Mouse (Mus musculus): ENCODE measurements at regions not wholly inside any gene's neighbourhood (a gene's known extent, or its start where the extent isn't known, plus 50 kb on each side); places are given as distances from the start of the nearest gene placed in this dataset.

- H3K4me1 ChIP-seq (replicated peaks) = 0 out of 2 replicates have a peak, but pooled peaks cover 4% of the 10 kb centered on the region
Observed at GRCm38 (mm10) chr1:92776353-92776752, 55.1 kb upstream of the Gpc1 start.

GRCm38 (mm10) chr1:92775908-92776307, 55.5 kb upstream of the Gpc1 start:
- Histone ChIP-seq H3K9ac (no peak overlapping the region), H3K27me3 (no peaks in the 10 kb centered on the region; the same call in 1 of the 2 replicates), H3K4me3 (replicated peaks) (no peak overlapping the region), H3K27ac (no peak overlapping the region), H3K4me1 (replicated peaks) (0 out of 2 replicates have a peak, but pooled peaks cover 4% of the 10 kb centered on the region), H3K4me2 (no peak overlapping the region), H3K9me3 (replicated peaks) (no peaks in the 10 kb centered on the region), H3K36me3 (no peaks in the 10 kb centered on the region)
- 55% methylated on average over 3 of the region's 3 CpGs for whole genome bisulfite sequencing (ENCODE audit: insufficient replicate concordance)
- ATAC-seq (ENCODE audit: low read depth) = no peak
- no peak for DNase-seq

More at GRCm38 (mm10) chr1:92776353-92776752, 55.1 kb upstream of the Gpc1 start:
- Histone ChIP-seq H3K36me3 (no peaks in the 10 kb centered on the region), H3K27me3 (no peaks in the 10 kb centered on the region; the same call in 1 of the 2 replicates), H3K9me3 (replicated peaks) (no peaks in the 10 kb centered on the region), H3K27ac (no peak overlapping the region), H3K4me2 (no peak overlapping the region), H3K4me3 (replicated peaks) (no peak overlapping the region), H3K9ac (no peak overlapping the region)
- no peak for DNase-seq
- WGBS (ENCODE audit: insufficient replicate concordance) = 61% methylated on average over 4 of the region's 4 CpGs
- ATAC-seq (ENCODE audit: low read depth) = no peak

- WGBS (ENCODE audit: insufficient replicate concordance) = 15% methylated on average over 16 of the region's 16 CpGs
- peak overlapping the region; percentile 49 for H3K4me2 ChIP-seq
- no peaks in the 10 kb centered on the region; the same call in 1 of the 2 replicates for H3K27me3 ChIP-seq
- no peaks in the 10 kb centered on the region for H3K36me3 ChIP-seq
- 0 out of 2 replicates have a peak overlapping the region, but pooled peaks have one; percentile 12 for H3K9ac ChIP-seq
- no peaks in the 10 kb centered on the region for H3K9me3 ChIP-seq (replicated peaks)
- no peak overlapping the region for H3K27ac ChIP-seq
- peak overlapping the region; percentile 23 for H3K4me3 ChIP-seq (replicated peaks)
- 0 out of 2 replicates have a peak, but pooled peaks cover 4% of the 10 kb centered on the region for H3K4me1 ChIP-seq (replicated peaks)
- ATAC-seq (ENCODE audit: low read depth) = no peak
- no peak for DNase-seq
Observed at GRCm38 (mm10) chr1:92774743-92775692, 56.4 kb upstream of the Gpc1 start.

- Histone ChIP-seq H3K9ac (no peak overlapping the region), H3K27me3 (no peaks in the 10 kb centered on the region; the same call in 1 of the 2 replicates), H3K9me3 (replicated peaks) (no peaks in the 10 kb centered on the region), H3K36me3 (no peaks in the 10 kb centered on the region), H3K4me2 (peak overlapping the region; percentile 49; the same call in 1 of the 2 replicates), H3K4me3 (replicated peaks) (no peak overlapping the region), H3K4me1 (replicated peaks) (0 out of 2 replicates have a peak, but pooled peaks cover 4% of the 10 kb centered on the region), H3K27ac (no peak overlapping the region)
- WGBS (ENCODE audit: insufficient replicate concordance) = 31% methylated on average over 3 of the region's 3 CpGs
- ATAC-seq (ENCODE audit: low read depth) (no peak), DNase-seq (no peak)
Observed at GRCm38 (mm10) chr1:92774006-92774405, 57.4 kb upstream of the Gpc1 start.

GRCm38 (mm10) chr1:92772784-92773113, 58.7 kb upstream of the Gpc1 start:
- WGBS (ENCODE audit: insufficient replicate concordance) = 57% methylated on average over 10 of the region's 10 CpGs
- H3K4me1 ChIP-seq (replicated peaks) = 0 out of 2 replicates have a peak, but pooled peaks cover 4% of the 10 kb centered on the region
- DNase-seq = no peak
- ATAC-seq (ENCODE audit: low read depth) = no peak
- H3K9me3 ChIP-seq (replicated peaks) = no peaks in the 10 kb centered on the region
- no peak overlapping the region for H3K4me2 ChIP-seq
- no peak overlapping the region for H3K9ac ChIP-seq
- no peak overlapping the region for H3K27ac ChIP-seq
- no peak overlapping the region for H3K4me3 ChIP-seq (replicated peaks)
- no peaks in the 10 kb centered on the region for H3K36me3 ChIP-seq
- H3K27me3 ChIP-seq = no peaks in the 10 kb centered on the region; the same call in 1 of the 2 replicates

GRCm38 (mm10) chr1:92772101-92772783, 59.2 kb upstream of the Gpc1 start:
- Histone ChIP-seq H3K9me3 (replicated peaks) (no peaks in the 10 kb centered on the region), H3K27me3 (no peaks in the 10 kb centered on the region; the same call in 1 of the 2 replicates), H3K4me2 (no peak overlapping the region), H3K9ac (no peak overlapping the region), H3K27ac (no peak overlapping the region), H3K36me3 (no peaks in the 10 kb centered on the region), H3K4me3 (replicated peaks) (no peak overlapping the region), H3K4me1 (replicated peaks) (0 out of 2 replicates have a peak, but pooled peaks cover 4% of the 10 kb centered on the region)
- WGBS (ENCODE audit: insufficient replicate concordance) = 60% methylated on average over 9 of the region's 9 CpGs
- DNase-seq = no peak
- no peak for ATAC-seq (ENCODE audit: low read depth)

GRCm38 (mm10) chr1:92769696-92770095, 61.7 kb upstream of the Gpc1 start:
- Histone ChIP-seq H3K27ac (no peak overlapping the region), H3K4me1 (replicated peaks) (0 out of 2 replicates have a peak, but pooled peaks cover 4% of the 10 kb centered on the region), H3K4me2 (no peak overlapping the region), H3K4me3 (replicated peaks) (no peak overlapping the region), H3K36me3 (no peaks in the 10 kb centered on the region), H3K9me3 (replicated peaks) (no peaks in the 10 kb centered on the region), H3K27me3 (no peaks in the 10 kb centered on the region; the same call in 1 of the 2 replicates), H3K9ac (no peak overlapping the region)
- ATAC-seq (ENCODE audit: low read depth) (no peak), DNase-seq (no peak)
- 48% methylated on average over 7 of the region's 7 CpGs for WGBS (ENCODE audit: insufficient replicate concordance)

- no peak overlapping the region for H3K27ac ChIP-seq
- H3K27me3 ChIP-seq = no peaks in the 10 kb centered on the region; the same call in 1 of the 2 replicates
- H3K4me2 ChIP-seq = no peak overlapping the region
- H3K36me3 ChIP-seq = no peaks in the 10 kb centered on the region
- H3K4me3 ChIP-seq (replicated peaks) = no peak overlapping the region
- H3K9me3 ChIP-seq (replicated peaks) = no peaks in the 10 kb centered on the region
- ATAC-seq (ENCODE audit: low read depth) = no peak
- no peaks in the 10 kb centered on the region for H3K4me1 ChIP-seq (replicated peaks)
- no peak overlapping the region for H3K9ac ChIP-seq
- no peak for DNase-seq
- 48% methylated on average over 4 of the region's 4 CpGs for WGBS (ENCODE audit: insufficient replicate concordance)
Observed at GRCm38 (mm10) chr1:92769156-92769555, 62.3 kb upstream of the Gpc1 start.

GRCm38 (mm10) chr1:92766496-92766895, 64.9 kb upstream of the Gpc1 start:
- no peak for ATAC-seq (ENCODE audit: low read depth)
- 55% methylated on average over 7 of the region's 7 CpGs for WGBS (ENCODE audit: insufficient replicate concordance)
- no peaks in the 10 kb centered on the region for H3K27me3 ChIP-seq
- DNase-seq = no peak
- H3K4me2 ChIP-seq = no peak overlapping the region
- H3K4me3 ChIP-seq (replicated peaks) = no peak overlapping the region
- H3K4me1 ChIP-seq (replicated peaks) = no peaks in the 10 kb centered on the region
- H3K9me3 ChIP-seq (replicated peaks) = no peaks in the 10 kb centered on the region
- H3K27ac ChIP-seq = no peak overlapping the region
- H3K36me3 ChIP-seq = no peaks in the 10 kb centered on the region
- no peak overlapping the region for H3K9ac ChIP-seq

GRCm38 (mm10) chr1:92754793-92755488, 76.5 kb upstream of the Gpc1 start:
- Histone ChIP-seq H3K4me3 (replicated peaks) (no peak overlapping the region), H3K9ac (no peak overlapping the region), H3K4me1 (replicated peaks) (no peaks in the 10 kb centered on the region), H3K4me2 (no peak overlapping the region), H3K9me3 (replicated peaks) (no peaks in the 10 kb centered on the region), H3K27ac (no peak overlapping the region), H3K36me3 (no peaks in the 10 kb centered on the region), H3K27me3 (no peaks in the 10 kb centered on the region)
- WGBS (ENCODE audit: insufficient replicate concordance) = 67% methylated on average over 20 of the region's 20 CpGs
- DNase-seq (no peak), ATAC-seq (ENCODE audit: low read depth) (no peak)

- no peak overlapping the region for H3K9ac ChIP-seq
- DNase-seq = no peak
- WGBS (ENCODE audit: insufficient replicate concordance) = 50% methylated on average over 4 of the region's 4 CpGs
- no peak overlapping the region for H3K4me2 ChIP-seq
- no peaks in the 10 kb centered on the region for H3K27me3 ChIP-seq
- H3K9me3 ChIP-seq (replicated peaks) = no peaks in the 10 kb centered on the region
- no peak for ATAC-seq (ENCODE audit: low read depth)
- no peak overlapping the region for H3K4me3 ChIP-seq (replicated peaks)
- H3K27ac ChIP-seq = no peak overlapping the region
- no peaks in the 10 kb centered on the region for H3K36me3 ChIP-seq
- H3K4me1 ChIP-seq (replicated peaks) = no peaks in the 10 kb centered on the region
Observed at GRCm38 (mm10) chr1:92751700-92752136, 79.7 kb upstream of the Gpc1 start.
